Mouse (Mus musculus) liver, embryonic 14.5 days (tissue): ENCODE results near the gene Evpl.
"Not testable (repeated sequence)": the region's sequence is repeated elsewhere in the genome, so short reads cannot be mapped to it uniquely, and the experiment has no call there.

ENCODE experiments used
- CTCF ChIP-seq: IDR thresholded peaks from 2 replicates; pipeline ENCODE4 v1.5.1; 2016; ENCODE audit warnings: antibody characterized with exemption, low read depth, control low read depth
- EP300 ChIP-seq: IDR thresholded peaks from 2 replicates; pipeline ENCODE4 v1.6.1; 2016; ENCODE audit warnings: antibody characterized with exemption, low read depth

DNA sequence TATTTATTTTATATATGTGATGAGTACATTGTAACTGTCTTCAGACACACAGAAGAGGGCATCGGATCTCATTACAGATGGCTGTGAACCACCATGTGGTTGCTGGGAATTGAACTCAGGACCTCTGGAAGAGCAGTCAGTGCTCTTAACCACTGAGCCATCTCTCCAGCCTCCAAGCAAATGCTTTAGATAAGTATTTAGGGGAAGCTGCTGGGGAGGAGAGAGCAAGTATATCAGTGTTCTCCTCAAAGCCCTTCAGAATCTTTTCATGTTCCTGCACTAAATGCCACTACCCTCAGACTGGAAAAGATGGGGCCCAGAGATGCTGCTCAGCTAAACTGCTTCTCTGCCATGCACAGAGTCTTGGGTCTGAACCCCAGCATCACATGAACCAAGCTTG is 39.3 kb upstream of the Evpl start:
- not testable (repeated sequence) for TF ChIP-seq CTCF, EP300
